Mouse (Mus musculus): ENCODE measurements around the gene Ccr1l1. TPM values are rescaled to one million over a fixed set of nuclear protein-coding genes. Genes with fewer than 3 reads are reported as not detected.

Ccr1l1 gene
- total RNA-seq (2014; rRNA removed), result not detected in 2 replicates
- not detected in 2 replicates for polyA plus RNA-seq (2015; fragmentation: Nextera tagmentation; extraction: Ambion mirVana)

DNA sequence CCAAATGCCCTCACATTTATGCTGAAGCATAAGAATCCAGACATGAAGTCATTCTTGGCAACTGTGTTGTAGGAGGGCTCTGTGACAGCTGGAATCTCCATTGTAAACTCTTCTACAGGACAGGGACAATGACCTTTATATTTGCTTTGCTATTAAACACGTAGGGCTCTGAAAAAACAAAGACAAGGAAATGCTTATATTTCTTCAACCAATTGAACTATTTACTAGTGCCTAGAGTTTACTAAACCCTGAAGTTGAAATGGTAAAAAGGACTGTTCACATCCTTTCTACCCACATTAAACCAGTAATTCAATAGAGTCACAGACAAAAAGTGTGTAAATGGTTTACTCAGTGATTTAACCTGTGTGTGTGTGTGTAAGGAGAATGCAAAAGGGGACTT lies at the start of gene Ccr1l1:
TSS of gene Ccr1l1 (minus strand) at position 101 of the 400 bp plus-strand sequence.
- TF ChIP-seq CTCF (IDR thresholded peaks at IDR 0.05; ENCODE audit: low read depth), result no peak
- DNase-seq (ENCODE audit: low spot score) (no peak), ATAC-seq (no peak)
- H3K36me3 ChIP-seq (ENCODE audit: insufficient read depth, low read length), result no peaks in the 10 kb centered on the region
- H3K27me3 ChIP-seq (ENCODE audit: insufficient read depth, low read length), result no peaks in the 10 kb centered on the region
- H3K4me1 ChIP-seq (ENCODE audit: insufficient read depth, low read length), result no peaks in the 10 kb centered on the region
- no peak within 1 kb of the TSS for H3K9ac ChIP-seq (replicated peaks; ENCODE audit: low read length)
- no peak within 1 kb of the TSS for H3K27ac ChIP-seq
- H3K9me3 ChIP-seq (ENCODE audit: low read length), result no peaks in the 10 kb centered on the region
- no peak within 1 kb of the TSS for H3K4me3 ChIP-seq (ENCODE audit: low read length)
- H3K4me2 ChIP-seq (ENCODE audit: low read depth, low read length), result no peak within 1 kb of the TSS
- WGBS, result 58% methylated on average over 1 of the region's 1 CpGs

DNA sequence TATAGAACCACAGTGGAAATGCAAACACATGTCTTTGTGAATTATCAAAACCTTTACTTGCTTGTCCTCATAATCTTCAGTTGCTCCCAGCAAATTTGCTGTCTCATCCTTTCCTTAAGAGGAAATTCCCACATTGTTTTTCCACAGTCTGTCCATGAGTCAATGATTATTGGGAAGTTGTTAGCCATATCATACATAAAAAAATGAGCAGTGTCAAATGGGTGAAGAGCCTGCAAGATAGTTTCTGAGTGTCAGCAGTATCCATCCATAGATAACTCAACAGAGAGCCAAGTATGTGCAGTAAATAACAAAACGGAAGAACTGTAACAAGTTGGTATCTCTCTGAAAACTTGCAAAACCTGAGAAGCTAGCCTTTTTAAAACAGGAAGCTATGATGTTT lies 43.5 kb upstream of the Ccr1l1 start, which contains the start of gene Ccr3:
TSS of gene Ccr3 (plus strand) at position 301 of the 400 bp plus-strand sequence.
- Histone ChIP-seq H3K9ac (replicated peaks; ENCODE audit: low read length) (no peak within 1 kb of the TSS), H3K4me1 (ENCODE audit: insufficient read depth, low read length) (no peaks in the 10 kb centered on the region), H3K36me3 (ENCODE audit: insufficient read depth, low read length) (no peaks in the 10 kb centered on the region), H3K9me3 (ENCODE audit: low read length) (no peaks in the 10 kb centered on the region), H3K4me3 (ENCODE audit: low read length) (no peak within 1 kb of the TSS), H3K4me2 (ENCODE audit: low read depth, low read length) (no peak within 1 kb of the TSS), H3K27me3 (ENCODE audit: insufficient read depth, low read length) (no peaks in the 10 kb centered on the region), H3K27ac (no peak within 1 kb of the TSS)
- no peak for DNase-seq (ENCODE audit: low spot score)
- 83% methylated on average over 1 of the region's 1 CpGs for whole genome bisulfite sequencing
- no peak for TF ChIP-seq CTCF (IDR thresholded peaks at IDR 0.05; ENCODE audit: low read depth)
- no peak for ATAC-seq

DNA sequence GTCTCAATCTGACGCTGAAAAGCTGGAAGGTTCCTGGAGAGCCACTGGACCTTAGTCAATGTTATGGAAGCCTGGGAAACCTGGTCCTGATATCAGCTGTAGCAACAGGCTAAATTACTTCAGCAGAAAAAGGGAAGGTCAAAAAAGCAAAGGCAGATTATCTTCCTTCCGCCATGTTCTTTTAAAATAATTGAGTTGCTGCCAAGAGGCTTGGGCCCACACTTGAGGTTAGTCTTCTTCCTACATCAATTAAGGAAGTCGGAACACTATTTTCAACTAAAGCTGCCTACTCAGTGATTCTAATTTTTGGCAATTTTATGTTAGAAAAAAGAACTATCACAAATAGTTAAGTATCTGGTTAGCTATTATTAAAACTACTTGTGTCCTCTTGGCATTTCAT lies 41.7 kb upstream of the Ccr1l1 start:
- WGBS, result 89% methylated on average over 3 of the region's 3 CpGs
- ATAC-seq, result no peak
- Histone ChIP-seq H3K9me3 (ENCODE audit: low read length) (no peaks in the 10 kb centered on the region), H3K9ac (replicated peaks; ENCODE audit: low read length) (no peak overlapping the region), H3K4me2 (ENCODE audit: low read depth, low read length) (no peak overlapping the region), H3K4me3 (ENCODE audit: low read length) (no peak overlapping the region), H3K27me3 (ENCODE audit: insufficient read depth, low read length) (no peaks in the 10 kb centered on the region), H3K4me1 (ENCODE audit: insufficient read depth, low read length) (no peaks in the 10 kb centered on the region), H3K36me3 (ENCODE audit: insufficient read depth, low read length) (no peaks in the 10 kb centered on the region), H3K27ac (no peak overlapping the region)
- TF ChIP-seq CTCF (IDR thresholded peaks at IDR 0.05; ENCODE audit: low read depth), result no peak
- no peak for DNase-seq (ENCODE audit: low spot score)

DNA sequence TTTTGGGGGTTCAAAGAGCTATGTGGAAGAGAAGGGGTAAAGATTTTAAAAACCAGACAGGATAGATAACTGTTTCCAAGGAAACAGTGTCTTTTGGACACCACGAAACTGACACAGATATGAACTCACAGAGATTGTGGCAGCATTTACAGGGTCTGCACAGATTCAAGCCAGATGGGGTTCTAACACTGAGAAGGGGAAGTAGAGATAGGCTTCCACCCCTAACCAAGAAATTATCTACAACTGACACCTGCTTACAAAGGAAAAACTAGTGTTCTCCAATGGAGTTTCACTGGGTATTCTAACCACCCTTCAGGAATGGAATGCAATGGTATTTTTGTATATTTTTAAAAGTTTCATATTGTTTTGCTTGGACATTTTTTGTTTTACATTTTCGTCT lies 37.8 kb upstream of the Ccr1l1 start:
- ATAC-seq (no peak), DNase-seq (ENCODE audit: low spot score) (no peak)
- TF ChIP-seq CTCF (IDR thresholded peaks at IDR 0.05; ENCODE audit: low read depth), result no peak
- Histone ChIP-seq H3K27me3 (ENCODE audit: insufficient read depth, low read length) (no peaks in the 10 kb centered on the region), H3K9me3 (ENCODE audit: low read length) (no peaks in the 10 kb centered on the region), H3K4me1 (ENCODE audit: insufficient read depth, low read length) (no peaks in the 10 kb centered on the region), H3K9ac (replicated peaks; ENCODE audit: low read length) (no peak overlapping the region), H3K27ac (no peak overlapping the region), H3K36me3 (ENCODE audit: insufficient read depth, low read length) (no peaks in the 10 kb centered on the region), H3K4me3 (ENCODE audit: low read length) (no peak overlapping the region), H3K4me2 (ENCODE audit: low read depth, low read length) (no peak overlapping the region)
- WGBS, result 77% methylated on average over 2 of the region's 2 CpGs

DNA sequence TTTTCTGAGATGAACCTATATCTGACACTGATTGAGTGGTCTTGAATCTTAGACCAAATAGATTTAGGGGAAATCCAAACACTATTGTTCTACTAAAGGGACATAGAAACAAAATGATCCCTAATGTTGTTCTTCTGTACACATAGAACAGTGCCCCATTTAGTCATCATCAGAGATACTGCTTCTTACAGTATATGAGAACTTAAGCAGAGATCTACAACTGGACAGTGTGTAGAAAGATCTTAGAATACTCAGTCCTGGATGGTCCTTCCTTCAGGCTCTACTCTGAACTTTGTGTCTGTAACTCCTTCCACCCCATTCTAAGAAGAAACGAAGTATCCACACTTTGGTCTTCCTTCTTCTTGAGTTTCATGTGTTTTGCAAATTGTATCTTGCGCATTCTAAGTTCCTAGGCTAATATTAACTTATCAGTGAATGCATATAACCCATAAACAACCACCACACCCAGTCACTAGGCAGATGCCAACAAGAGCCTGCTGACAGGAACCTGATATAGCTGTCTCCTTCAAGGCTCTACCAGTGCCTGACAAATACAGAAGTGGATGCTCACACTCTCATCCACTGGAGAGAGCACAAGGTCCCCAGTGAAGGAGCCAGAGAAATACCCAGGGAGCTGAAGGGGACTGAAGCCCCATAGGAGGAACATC lies 36.9 kb upstream of the Ccr1l1 start:
- ATAC-seq (no peak), DNase-seq (ENCODE audit: low spot score) (no peak)
- H3K36me3 ChIP-seq (ENCODE audit: insufficient read depth, low read length), result no peaks in the 10 kb centered on the region
- H3K27me3 ChIP-seq (ENCODE audit: insufficient read depth, low read length), result no peaks in the 10 kb centered on the region
- H3K4me2 ChIP-seq (ENCODE audit: low read depth, low read length), result no peak overlapping the region
- H3K4me1 ChIP-seq (ENCODE audit: insufficient read depth, low read length), result no peaks in the 10 kb centered on the region
- no peak overlapping the region for H3K27ac ChIP-seq
- H3K9ac ChIP-seq (replicated peaks; ENCODE audit: low read length), result no peak overlapping the region
- no peak overlapping the region for H3K4me3 ChIP-seq (ENCODE audit: low read length)
- H3K9me3 ChIP-seq (ENCODE audit: low read length), result no peaks in the 10 kb centered on the region
- no peak for TF ChIP-seq CTCF (IDR thresholded peaks at IDR 0.05; ENCODE audit: low read depth)
- 79% methylated on average over 2 of the region's 2 CpGs for WGBS

DNA sequence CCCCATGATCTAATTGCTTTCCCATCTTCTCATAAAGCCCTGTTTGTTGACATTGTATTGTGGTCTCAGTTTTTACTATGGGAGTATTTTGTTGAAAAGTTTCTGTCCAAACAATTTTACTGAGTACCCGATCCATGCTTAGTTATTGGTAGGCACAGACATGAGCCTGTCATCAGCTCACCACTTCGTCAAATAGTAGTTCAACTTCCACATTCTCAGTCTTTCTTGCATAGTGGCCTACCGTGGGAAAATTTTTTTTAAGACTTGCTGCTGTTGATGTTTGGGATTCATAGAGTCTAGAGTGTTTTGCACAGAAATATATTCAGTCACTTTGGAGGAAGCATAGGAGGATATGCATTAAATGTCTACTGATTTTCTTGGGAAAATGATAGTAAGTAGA lies 35.1 kb upstream of the Ccr1l1 start:
- Histone ChIP-seq H3K4me3 (ENCODE audit: low read length) (no peak overlapping the region), H3K36me3 (ENCODE audit: insufficient read depth, low read length) (no peaks in the 10 kb centered on the region), H3K27ac (no peak overlapping the region), H3K9ac (replicated peaks; ENCODE audit: low read length) (no peak overlapping the region), H3K9me3 (ENCODE audit: low read length) (no peaks in the 10 kb centered on the region), H3K27me3 (ENCODE audit: insufficient read depth, low read length) (no peaks in the 10 kb centered on the region), H3K4me1 (ENCODE audit: insufficient read depth, low read length) (no peaks in the 10 kb centered on the region), H3K4me2 (ENCODE audit: low read depth, low read length) (no peak overlapping the region)
- 92% methylated on average over 3 of the region's 3 CpGs for WGBS
- TF ChIP-seq CTCF (IDR thresholded peaks at IDR 0.05; ENCODE audit: low read depth), result no peak
- DNase-seq (ENCODE audit: low spot score) (no peak), ATAC-seq (no peak)

DNA sequence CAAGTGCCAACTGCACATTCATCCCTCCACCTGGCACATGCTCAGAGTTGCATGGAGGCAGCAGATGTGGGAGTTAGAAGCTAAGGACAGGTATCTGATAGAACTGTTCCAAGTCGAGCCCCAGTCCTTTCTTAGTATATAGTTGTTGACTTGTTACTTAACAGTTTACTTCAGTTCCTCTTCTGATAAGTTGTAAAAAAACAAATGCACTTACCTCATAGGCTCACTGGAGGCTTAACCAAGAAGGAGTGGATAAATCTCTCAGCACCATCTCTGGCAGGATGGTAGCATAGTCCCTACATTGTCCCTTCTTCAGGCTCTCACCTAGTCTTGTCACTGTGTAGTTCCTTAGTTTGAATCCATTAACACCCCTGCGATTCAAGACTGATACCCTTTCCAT lies 34.5 kb upstream of the Ccr1l1 start:
- Histone ChIP-seq H3K4me2 (ENCODE audit: low read depth, low read length) (no peak overlapping the region), H3K4me1 (ENCODE audit: insufficient read depth, low read length) (no peaks in the 10 kb centered on the region), H3K9me3 (ENCODE audit: low read length) (no peaks in the 10 kb centered on the region), H3K27ac (no peak overlapping the region), H3K27me3 (ENCODE audit: insufficient read depth, low read length) (no peaks in the 10 kb centered on the region), H3K4me3 (ENCODE audit: low read length) (no peak overlapping the region), H3K36me3 (ENCODE audit: insufficient read depth, low read length) (no peaks in the 10 kb centered on the region), H3K9ac (replicated peaks; ENCODE audit: low read length) (no peak overlapping the region)
- DNase-seq (ENCODE audit: low spot score), result no peak
- no peak for ATAC-seq
- TF ChIP-seq CTCF (IDR thresholded peaks at IDR 0.05; ENCODE audit: low read depth), result no peak
- WGBS, result 76% methylated on average over 2 of the region's 2 CpGs

Measured in hindbrain, postnatal 0 days (tissue).